Mouse (Mus musculus): ENCODE measurements around the gene Hdac4.

Hdac4 gene

DNA sequence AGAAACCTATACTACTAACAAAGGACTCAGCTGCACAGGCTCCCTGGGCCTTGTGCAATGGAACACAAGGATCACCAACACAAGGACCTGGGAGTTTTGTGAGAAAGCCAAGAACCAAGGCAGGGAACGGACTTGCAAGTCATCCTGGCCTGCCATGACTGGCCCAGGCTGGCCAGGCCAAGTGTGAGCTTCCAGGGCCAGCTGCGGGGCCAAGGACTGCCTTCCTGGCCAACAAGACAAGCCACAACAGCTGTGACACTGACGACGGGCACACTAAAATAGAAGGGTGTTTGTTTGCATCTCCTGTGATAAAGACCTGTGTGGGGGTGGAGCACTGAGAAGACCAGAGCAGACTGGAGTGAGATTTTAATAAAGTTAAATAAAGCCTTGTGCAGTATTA lies 96.0 kb downstream of the Hdac4 start:
- DNase-seq (ENCODE audit: low read depth), result no peak

DNA sequence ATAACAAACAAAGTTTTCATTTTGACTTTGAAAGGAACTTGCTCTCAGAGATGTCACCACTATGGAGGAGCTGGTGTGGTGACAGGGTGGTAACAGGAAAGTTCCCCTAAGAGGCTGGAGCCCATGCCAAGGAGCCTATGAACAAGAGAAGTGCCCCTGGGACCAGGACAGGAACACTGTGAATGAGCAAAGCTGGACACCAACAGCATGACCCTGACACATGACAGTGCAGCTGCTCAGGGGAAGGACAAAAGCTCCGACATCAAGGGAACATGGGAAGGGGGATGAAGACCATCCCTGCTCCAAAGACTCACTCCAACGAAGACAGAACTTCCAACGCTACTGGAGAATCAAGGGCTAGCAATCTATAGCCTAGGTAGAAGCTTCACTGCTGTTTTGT lies 97.0 kb downstream of the Hdac4 start:
- DNase-seq (ENCODE audit: low read depth), result no peak

- DNase-seq (ENCODE audit: low read depth), result no peak
These were observed 98.4 kb downstream of the Hdac4 start for GRCm38 (mm10) chr1:92096991-92097525.

DNA sequence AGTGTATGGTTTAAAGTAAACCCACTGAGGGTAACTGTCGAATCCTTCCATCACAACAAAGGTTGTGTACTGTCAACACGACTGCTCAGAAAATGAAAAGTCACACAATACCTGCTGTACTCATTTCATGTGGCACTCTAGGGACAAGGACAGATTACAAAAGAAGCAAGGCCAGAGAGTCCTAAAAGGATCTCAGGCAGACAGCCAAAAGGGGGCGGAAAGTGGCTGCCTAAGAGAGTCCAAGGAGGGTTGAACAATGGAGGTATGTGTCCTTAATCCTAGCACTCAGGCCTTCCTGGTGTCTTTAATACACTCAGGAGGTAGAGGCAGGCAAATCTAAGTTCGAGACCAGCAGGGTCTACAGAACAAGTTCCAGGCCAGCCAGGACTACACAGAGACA lies 103.2 kb downstream of the Hdac4 start:
- DNase-seq (ENCODE audit: low read depth), result no peak

DNA sequence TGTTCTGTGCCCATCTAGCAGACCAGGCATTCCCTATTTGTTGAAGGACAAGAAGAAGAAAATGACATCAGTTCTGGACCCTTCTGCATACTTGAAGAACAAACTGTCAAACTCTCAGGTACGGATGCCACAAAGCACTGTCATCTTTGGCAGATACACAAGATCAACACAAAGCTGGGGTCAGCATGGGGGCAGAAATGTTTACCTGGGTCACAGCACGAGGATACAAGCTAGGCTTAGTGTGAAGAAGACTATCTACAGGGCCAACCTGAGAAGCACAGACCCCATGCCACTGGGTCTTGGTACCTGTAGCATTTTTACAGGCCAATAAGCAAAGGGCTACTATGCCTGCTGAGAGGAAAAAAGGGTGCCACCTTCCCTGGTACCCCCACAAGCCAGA lies 107.7 kb downstream of the Hdac4 start:
- no peak for DNase-seq (ENCODE audit: low read depth)

GRCm38 (mm10) chr1:92087343-92087742 lies 108.2 kb downstream of the Hdac4 start:
- no peak for DNase-seq (ENCODE audit: low read depth)

DNA sequence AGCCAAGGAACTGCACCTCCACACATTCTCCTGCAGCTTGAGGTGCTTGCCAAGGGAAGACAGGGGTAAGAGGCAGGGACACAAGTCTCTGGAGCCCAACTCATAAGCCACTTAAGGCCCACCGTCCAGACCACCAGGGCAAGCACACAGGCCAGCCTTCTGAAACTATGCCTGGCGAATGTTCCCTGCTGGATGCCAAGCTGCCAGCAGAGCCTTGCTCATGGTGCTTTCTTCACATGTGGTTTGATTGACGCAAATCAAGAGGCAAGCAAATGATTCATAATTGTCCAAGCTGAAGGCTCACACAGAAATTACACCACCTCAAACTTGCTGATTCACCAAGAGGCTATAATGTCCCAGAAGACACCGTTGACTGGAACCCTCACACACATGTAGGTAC lies 108.7 kb downstream of the Hdac4 start:
- DNase-seq (ENCODE audit: low read depth), result no peak

DNA sequence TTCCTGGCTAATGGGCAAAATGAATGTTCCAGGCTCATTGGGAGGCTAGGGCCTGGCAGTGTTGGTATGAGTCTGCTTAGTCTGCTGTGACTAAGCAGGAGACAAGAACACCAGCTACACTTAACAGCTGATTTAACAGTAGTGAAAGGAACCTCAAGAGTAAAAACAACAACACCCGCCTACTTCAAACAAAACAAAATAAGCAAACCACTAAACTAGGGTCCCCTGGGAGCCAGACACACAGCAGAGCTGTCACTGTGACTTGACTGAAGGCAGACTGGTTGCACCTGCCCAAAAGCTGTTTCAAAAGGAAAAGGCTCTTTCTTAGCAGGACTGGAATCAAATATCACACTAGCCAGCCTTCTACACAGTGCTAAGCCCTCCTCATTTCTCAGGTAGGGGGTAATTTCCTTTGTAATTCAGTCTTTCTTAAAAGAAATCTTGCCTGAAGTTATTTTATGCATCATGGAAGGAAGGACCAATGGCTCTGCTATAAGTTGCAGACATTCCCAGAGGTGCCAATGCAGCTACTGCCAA lies 109.2 kb downstream of the Hdac4 start:
- DNase-seq (ENCODE audit: low read depth), result no peak

DNA sequence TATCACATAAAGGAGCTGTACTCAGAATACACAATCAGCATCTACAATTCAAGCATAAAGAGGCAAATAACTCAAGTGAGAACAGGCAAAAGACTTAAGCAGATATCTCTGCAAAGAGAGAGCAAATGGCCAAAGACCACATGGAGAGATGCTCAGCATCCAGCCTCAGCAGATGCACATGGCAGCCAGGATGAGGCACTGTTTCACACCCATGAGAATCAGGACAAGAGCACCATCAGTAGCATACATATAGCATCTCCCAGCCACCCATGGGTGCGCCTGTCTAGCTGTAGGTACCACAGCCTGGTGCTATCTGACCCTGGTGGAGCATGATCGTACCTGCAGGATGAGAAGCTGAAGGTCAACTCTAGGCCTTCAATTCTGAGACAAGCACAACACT lies 110.8 kb downstream of the Hdac4 start:
- no peak for DNase-seq (ENCODE audit: low read depth)

DNA sequence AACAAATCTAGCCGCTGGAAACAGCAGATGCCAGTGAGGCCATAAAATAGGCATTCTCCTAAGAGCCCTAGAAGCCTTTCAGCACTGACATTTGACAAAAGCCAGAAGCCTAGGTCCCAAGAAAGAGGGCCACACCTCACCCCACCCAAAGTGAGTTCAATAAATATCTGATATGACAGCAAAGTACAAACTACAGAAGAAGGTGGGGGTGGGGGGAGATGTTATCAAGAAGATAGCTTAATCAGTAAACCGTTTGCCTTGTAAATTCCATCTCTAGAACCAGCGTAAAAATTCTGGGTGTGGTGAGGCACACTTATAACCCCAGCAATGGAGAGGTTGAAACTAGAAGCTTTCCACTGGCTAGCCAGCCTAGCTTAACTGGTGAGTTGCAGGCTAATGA lies 111.5 kb downstream of the Hdac4 start:
- DNase-seq (ENCODE audit: low read depth), result no peak

GRCm38 (mm10) chr1:92082837-92083541 lies 112.5 kb downstream of the Hdac4 start:
- no peak for DNase-seq (ENCODE audit: low read depth)

DNA sequence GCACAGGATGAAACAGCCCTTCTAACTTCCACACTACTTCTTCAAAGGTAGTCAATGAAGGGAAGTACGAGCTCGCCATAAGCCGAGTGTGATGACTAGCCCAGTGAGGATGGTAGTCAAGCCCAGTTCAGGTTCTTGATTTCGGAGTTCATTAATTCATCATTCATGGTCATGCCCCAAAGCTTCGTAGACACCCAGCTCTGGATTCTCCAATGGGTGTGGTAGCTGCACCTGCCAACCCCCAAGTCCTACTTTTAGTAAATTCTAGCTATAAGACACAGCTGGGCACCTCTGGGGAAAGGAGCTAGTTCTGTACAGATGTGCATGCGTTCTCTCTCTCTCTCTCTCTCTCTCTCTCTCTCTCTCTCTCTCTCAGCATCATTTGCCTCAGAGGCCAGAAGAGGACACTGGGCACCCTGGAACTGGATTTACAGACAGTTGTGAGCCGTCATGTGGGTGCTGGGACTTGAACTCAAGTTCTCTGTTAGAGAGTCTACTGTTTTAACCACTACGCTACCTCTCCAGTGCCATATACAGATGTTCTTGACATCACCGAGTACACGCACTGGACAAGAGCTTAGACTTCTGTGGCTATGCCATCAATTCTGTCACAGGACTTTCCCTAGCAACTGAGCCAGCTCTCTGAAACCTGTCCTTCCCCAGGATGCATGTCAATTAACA lies 113.2 kb downstream of the Hdac4 start:
- DNase-seq (ENCODE audit: low read depth), result no peak

DNA sequence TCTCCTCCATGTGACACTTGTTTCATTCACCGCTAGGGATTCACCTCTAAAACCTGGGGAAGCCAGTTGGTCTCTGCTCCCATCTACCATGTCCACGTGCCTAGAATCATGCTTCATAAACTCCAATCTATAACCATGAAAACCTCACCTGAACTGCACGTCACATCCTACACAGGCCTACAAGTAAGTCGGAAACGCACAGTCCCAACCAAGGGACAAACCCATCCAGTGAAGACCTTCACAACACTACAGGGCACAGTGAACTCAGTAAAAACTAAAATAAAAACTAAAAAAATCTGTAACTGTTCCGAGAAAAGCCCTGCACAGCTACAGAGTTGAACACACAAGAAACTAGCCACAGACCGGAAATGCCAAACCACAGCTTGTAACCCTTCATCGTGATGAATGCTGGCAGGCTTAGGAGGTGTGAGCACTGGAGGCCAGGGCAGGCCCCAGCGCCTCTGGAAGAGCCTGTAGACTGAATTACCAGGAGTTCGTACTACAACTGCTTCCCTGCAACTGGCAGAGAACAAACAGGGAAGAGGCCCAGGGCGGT lies 115.4 kb downstream of the Hdac4 start:
- DNase-seq (ENCODE audit: low read depth), result peak; percentile 78

DNA sequence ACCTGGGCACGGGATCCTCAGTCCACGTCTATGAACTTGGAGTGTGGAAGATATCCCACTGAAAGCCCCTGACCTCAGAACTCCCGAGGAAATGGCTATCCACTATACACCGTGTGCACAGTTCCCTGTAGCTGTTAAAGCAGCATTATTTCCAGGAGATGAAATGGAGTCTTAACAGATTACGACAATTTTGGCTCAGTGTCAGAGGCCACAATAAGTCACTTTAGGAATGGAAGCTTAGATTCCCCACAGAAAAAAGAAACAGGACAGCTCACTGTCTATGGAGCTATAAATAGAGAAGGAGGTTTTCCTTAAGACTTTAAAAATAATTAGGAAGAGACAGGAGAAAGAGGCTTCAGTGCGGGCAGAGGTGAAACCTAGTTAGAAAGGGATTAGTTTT lies 120.2 kb downstream of the Hdac4 start:
- DNase-seq (ENCODE audit: low read depth), result no peak

DNA sequence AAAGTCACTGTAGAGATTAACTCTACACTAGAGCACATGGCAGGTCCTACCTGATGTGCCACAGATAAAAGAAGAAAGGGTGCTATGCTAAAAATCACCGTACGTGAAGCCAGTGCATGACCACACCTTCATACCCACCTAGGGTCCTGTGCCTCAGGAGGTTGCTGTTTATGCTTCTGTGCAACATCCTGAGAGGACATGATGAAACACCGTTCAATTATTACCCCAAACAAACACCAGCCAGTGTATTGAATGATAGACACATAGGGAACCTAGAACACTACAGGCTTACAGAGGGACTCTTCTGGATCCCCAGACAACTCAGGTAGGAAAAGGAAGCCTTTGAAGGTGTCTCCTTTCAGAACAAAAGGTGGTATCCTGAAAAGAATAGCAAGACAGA lies 120.8 kb downstream of the Hdac4 start:
- DNase-seq (ENCODE audit: low read depth), result no peak

GRCm38 (mm10) chr1:92069932-92070677 lies 125.4 kb downstream of the Hdac4 start:
- DNase-seq (ENCODE audit: low read depth), result no peak

GRCm38 (mm10) chr1:92069464-92069863 lies 126.0 kb downstream of the Hdac4 start:
- DNase-seq (ENCODE audit: low read depth), result no peak

- no peak for DNase-seq (ENCODE audit: low read depth)
These were observed 131.2 kb downstream of the Hdac4 start for GRCm38 (mm10) chr1:92064307-92064706.

DNA sequence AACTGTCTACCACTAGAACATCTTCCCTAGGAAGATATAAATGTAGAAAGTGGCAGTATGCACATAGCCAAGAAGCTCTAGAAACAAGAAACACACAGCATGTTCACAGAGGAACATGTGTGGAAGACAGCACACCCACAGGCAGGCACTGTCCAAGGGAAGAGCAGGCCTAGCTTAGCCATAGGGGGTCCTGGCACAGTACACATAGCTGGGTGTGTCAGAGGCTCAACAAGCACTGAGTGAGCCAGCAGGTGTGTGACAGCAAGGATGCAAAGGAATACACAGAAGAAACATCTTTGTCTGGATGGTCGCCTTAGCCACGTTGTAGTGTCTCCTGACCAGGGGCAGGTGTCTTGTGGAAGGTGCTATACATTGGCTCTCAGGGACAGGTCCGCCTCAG lies 132.2 kb downstream of the Hdac4 start:
- DNase-seq (ENCODE audit: low read depth), result no peak

DNA sequence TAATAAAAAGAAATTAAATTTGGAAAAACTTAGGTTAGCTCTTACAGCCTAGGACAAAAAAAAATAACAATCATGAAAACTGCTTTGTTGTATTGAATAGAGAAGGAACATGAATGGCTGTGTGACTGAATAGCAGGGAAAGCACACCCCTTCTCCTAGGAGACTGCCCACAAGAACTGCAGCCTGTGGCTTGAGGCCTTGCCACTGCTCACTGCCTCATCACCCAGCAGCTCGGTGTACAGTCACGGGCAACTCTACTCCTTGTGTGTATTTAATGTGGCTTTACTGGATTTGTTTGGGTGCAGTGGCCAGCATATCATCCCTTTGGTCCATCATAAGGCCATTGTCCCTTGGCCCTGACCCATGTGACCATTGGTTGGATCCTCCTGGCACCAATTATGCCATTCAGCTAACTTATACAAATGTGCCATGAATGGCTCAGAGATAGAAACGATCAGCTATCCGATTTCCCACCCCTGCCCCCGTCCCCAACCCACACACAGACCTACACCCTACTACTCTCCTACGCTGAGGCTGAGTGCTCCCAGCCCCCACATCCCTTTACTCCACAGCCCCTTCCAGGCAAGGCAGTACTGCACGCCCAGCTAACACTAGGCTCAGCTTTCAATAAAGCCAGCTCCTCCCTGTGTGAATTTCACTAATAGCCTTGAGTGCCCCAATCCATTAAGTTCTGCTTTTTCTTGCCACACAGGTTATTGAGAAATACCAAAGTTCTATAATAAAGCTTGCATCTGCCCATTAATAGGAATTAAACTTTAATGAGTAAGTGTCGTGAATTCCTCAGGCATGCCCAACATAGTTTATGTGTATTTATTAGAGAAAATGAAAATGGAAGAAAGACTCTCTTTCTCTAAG lies 134.1 kb downstream of the Hdac4 start:
- no peak for DNase-seq (ENCODE audit: low read depth)

- DNase-seq (ENCODE audit: low read depth), result no peak
These were observed 134.9 kb downstream of the Hdac4 start for GRCm38 (mm10) chr1:92060532-92061064.
